Comparison of ENCODE assay signal across 13 mouse cellular contexts in genomic region chr17:29316891-29317290, GRCm38 (mm10). TPM values are rescaled to one million over a fixed set of nuclear protein-coding genes. Genes with fewer than 3 reads are reported as not detected.
DNase-seq lines count a peak whose midpoint lies in the region; ATAC-seq and TF ChIP-seq lines count a peak whose summit lies in the region.
"Had no signal": no experiment of that assay in that cellular context is flagged by ENCODE, and none has a peak within 500 bp of the region (broad histone marks: within the 10 kb centered on the region; RNA-seq: fewer than 3 reads in every experiment).

No protein-coding gene starts in this region.

- H3K9me3 ChIP-seq in heart, embryonic 11.5 days (replicated peaks; ENCODE audit: control insufficient read depth, low read length), result 0 out of 2 replicates have a peak, but pooled peaks cover 2% of the 10 kb centered on the region
- H3K9me3 ChIP-seq in limb, embryonic 10.5 days (replicated peaks), result 0 out of 2 replicates have a peak, but pooled peaks cover 3% of the 10 kb centered on the region

- no peak for ATAC-seq in heart, embryonic 11.5 days (replicated peaks; ENCODE audit: insufficient number of reproducible peaks, low FRiP score, low TSS enrichment)

- DNase-seq in heart, adult 2 months, result no peak
- peak; percentile 37 for DNase-seq in kidney, adult 2 months
- DNase-seq in kidney, postnatal 14 days, result no peak
- DNase-seq in 3T3-L1 (ENCODE audit: low read depth, low spot score), result peak; percentile 30
- DNase-seq in limb, embryonic 10.5 days (ENCODE audit: low spot score), result no peak
- DNase-seq in lung, postnatal 25 days (ENCODE audit: low spot score), result no peak
- DNase-seq: cerebellum, adult 18-20 months; kidney, postnatal 4 days; lung, embryonic 14.5 days; midbrain, embryonic 14.5 days; thymus, postnatal 36 days had no signal

- H3K4me2 ChIP-seq in heart, embryonic 11.5 days, result no peak overlapping the region
- H3K4me2 ChIP-seq: embryonic facial prominence, embryonic 12.5 days; lung, embryonic 14.5 days had no signal

- no peaks in the 10 kb centered on the region for H3K36me3 ChIP-seq in heart, adult 2 months (ENCODE audit: control insufficient read depth, insufficient read depth, low read length)
- no peaks in the 10 kb centered on the region for H3K36me3 ChIP-seq in heart, embryonic 11.5 days (ENCODE audit: control insufficient read depth, insufficient read depth, low read length)
- no peaks in the 10 kb centered on the region for H3K36me3 ChIP-seq in kidney, adult 2 months (ENCODE audit: control insufficient read depth, insufficient read depth, low read length)
- no peaks in the 10 kb centered on the region for H3K36me3 ChIP-seq in limb, embryonic 10.5 days
- H3K36me3 ChIP-seq: embryonic facial prominence, embryonic 12.5 days had no signal

- 25% methylated on average over 3 of the region's 3 CpGs for WGBS in heart, adult 2 months
- WGBS in heart, embryonic 11.5 days (ENCODE audit: insufficient replicate concordance), result 66% methylated on average over 3 of the region's 3 CpGs
- 75% methylated on average over 3 of the region's 3 CpGs for WGBS in kidney, adult 2 months
- WGBS in limb, embryonic 10.5 days, result 75% methylated on average over 3 of the region's 3 CpGs

- H3K27me3 ChIP-seq in heart, adult 2 months (ENCODE audit: control insufficient read depth, insufficient read depth, low read length), result no peaks in the 10 kb centered on the region
- H3K27me3 ChIP-seq in heart, embryonic 11.5 days (ENCODE audit: control insufficient read depth, insufficient read depth, low read length), result peaks cover 20% of the 10 kb centered on the region
- H3K27me3 ChIP-seq in kidney, adult 2 months (replicated peaks; ENCODE audit: control insufficient read depth, insufficient read depth, low read length), result no peaks in the 10 kb centered on the region
- H3K27me3 ChIP-seq in limb, embryonic 10.5 days (ENCODE audit: low read depth, poor library complexity, severe bottlenecking), result peaks cover 35% of the 10 kb centered on the region

- TF ChIP-seq CTCF in heart, adult 2 months (IDR thresholded peaks at IDR 0.05), result no peak
- TF ChIP-seq CTCF in kidney, adult 2 months (conservative IDR thresholded peaks at IDR 0.05; ENCODE audit: insufficient read depth, insufficient read length, low read depth, low read length), result no peak

- peaks cover 15% of the 10 kb centered on the region for H3K4me1 ChIP-seq in heart, adult 2 months (ENCODE audit: control insufficient read depth, insufficient read depth, low read length)
- peaks cover 6% of the 10 kb centered on the region for H3K4me1 ChIP-seq in heart, embryonic 11.5 days (ENCODE audit: control insufficient read depth, insufficient read depth, low read length)
- no peaks in the 10 kb centered on the region for H3K4me1 ChIP-seq in kidney, adult 2 months (ENCODE audit: control insufficient read depth, insufficient read depth, low read length)
- peaks cover 38% of the 10 kb centered on the region for H3K4me1 ChIP-seq in limb, embryonic 10.5 days

- no peak for TF ChIP-seq POLR2A in heart, adult 2 months (IDR thresholded peaks at IDR 0.05; ENCODE audit: insufficient read depth, low read depth, low read length)
- TF ChIP-seq POLR2A in kidney, adult 2 months (IDR thresholded peaks at IDR 0.05; ENCODE audit: low read depth, low read length), result no peak

- H3K4me3 ChIP-seq in heart, adult 2 months, result no peak overlapping the region
- no peak overlapping the region for H3K4me3 ChIP-seq in heart, embryonic 11.5 days (ENCODE audit: low read depth, low read length)
- no peak overlapping the region for H3K4me3 ChIP-seq in kidney, adult 2 months (ENCODE audit: insufficient read depth, low read depth, low read length)
- H3K4me3 ChIP-seq in limb, embryonic 10.5 days, result no peak overlapping the region
- H3K4me3 ChIP-seq: embryonic facial prominence, embryonic 12.5 days had no signal

- no peak for TF ChIP-seq EP300 in heart, adult 2 months (IDR thresholded peaks at IDR 0.05; ENCODE audit: insufficient read depth, low read depth, low read length)

- no peak overlapping the region for H3K9ac ChIP-seq in heart, adult 2 months (ENCODE audit: low read depth, low read length)
- H3K9ac ChIP-seq in heart, embryonic 11.5 days (ENCODE audit: low read depth, low read length), result no peak overlapping the region
- H3K9ac ChIP-seq: embryonic facial prominence, embryonic 12.5 days; lung, embryonic 14.5 days had no signal

- intact Hi-C loops in heart, adult 2 months (cut with DNase I), result loop anchor here (2.0 to 5.0 kb wide), 2 partner anchors 14 to 40 kb away; no protein-coding TSS in a partner anchor

- no peaks in the 10 kb centered on the region for H3K79me2 ChIP-seq in heart, adult 2 months (replicated peaks; ENCODE audit: control insufficient read depth, insufficient read depth, low read length)

- H3K27ac ChIP-seq in heart, adult 2 months, result peak overlapping the region; percentile 72
- no peak overlapping the region; the same call in 1 of the 2 replicates for H3K27ac ChIP-seq in heart, embryonic 11.5 days (ENCODE audit: low read depth, low read length)
- H3K27ac ChIP-seq in kidney, adult 2 months (ENCODE audit: insufficient read depth, low read depth, low read length), result peak overlapping the region; percentile 88
- peak overlapping the region; percentile 70 for H3K27ac ChIP-seq in limb, embryonic 10.5 days
- H3K27ac ChIP-seq: embryonic facial prominence, embryonic 12.5 days had no signal

RNA-seq across cellular contexts. Expression of gene Pi16, which starts 0.6 kb away (rescaled TPM):
- total RNA-seq in heart, adult 2 months (2021), result 10 to 100 TPM; 24.1 to 40.7 TPM
- polyA plus RNA-seq in heart, adult 2 months (2012; rRNA removed), result 63.1 and 73.5 TPM in 2 replicates
- 0.55 and 1.7 TPM in 2 replicates for polyA plus RNA-seq in heart, embryonic 11.5 days (2014; fragmentation: Nextera tagmentation; extraction: Ambion mirVana)
- 18.4 and 22.2 TPM in 2 replicates for polyA plus RNA-seq in kidney, adult 2 months (2012; rRNA removed)
- polyA plus RNA-seq in limb, embryonic 10.5 days (2016; fragmentation: Nextera tagmentation; extraction: Ambion mirVana), result 0.34 and 0.35 TPM in 2 replicates

RNA-seq across cellular contexts. Expression of gene Mtch1, which starts 30.8 kb away (rescaled TPM):
- total RNA-seq in heart, adult 2 months (2021), result 100 to 1,000 TPM; 186 to 203 TPM
- polyA plus RNA-seq in heart, adult 2 months (2012; rRNA removed), result 234 and 293 TPM in 2 replicates
- 266 and 306 TPM in 2 replicates for polyA plus RNA-seq in heart, embryonic 11.5 days (2014; fragmentation: Nextera tagmentation; extraction: Ambion mirVana)
- 375 and 393 TPM in 2 replicates for polyA plus RNA-seq in kidney, adult 2 months (2012; rRNA removed)
- polyA plus RNA-seq in limb, embryonic 10.5 days (2016; fragmentation: Nextera tagmentation; extraction: Ambion mirVana), result 234 and 286 TPM in 2 replicates

RNA-seq across cellular contexts. Expression of gene Fgd2, which starts 43.8 kb away (rescaled TPM):
- 1 to 10 TPM; 1.9 to 2.4 TPM for total RNA-seq in heart, adult 2 months (2021)
- polyA plus RNA-seq in heart, adult 2 months (2012; rRNA removed), result 5.9 and 9.2 TPM in 2 replicates
- polyA plus RNA-seq in heart, embryonic 11.5 days (2014; fragmentation: Nextera tagmentation; extraction: Ambion mirVana), result 1.2 and 2.3 TPM in 2 replicates
- 10.1 and 11.4 TPM in 2 replicates for polyA plus RNA-seq in kidney, adult 2 months (2012; rRNA removed)
- 6.4 and 6.7 TPM in 2 replicates for polyA plus RNA-seq in limb, embryonic 10.5 days (2016; fragmentation: Nextera tagmentation; extraction: Ambion mirVana)

RNA-seq across cellular contexts. Expression of gene BC004004, which starts 48.3 kb away (rescaled TPM):
- total RNA-seq in heart, adult 2 months (2021), result 100 to 1,000 TPM; 264 to 318 TPM
- polyA plus RNA-seq in heart, adult 2 months (2012; rRNA removed), result 184 and 264 TPM in 2 replicates
- 90.6 and 94.9 TPM in 2 replicates for polyA plus RNA-seq in heart, embryonic 11.5 days (2014; fragmentation: Nextera tagmentation; extraction: Ambion mirVana)
- polyA plus RNA-seq in kidney, adult 2 months (2012; rRNA removed), result 219 and 228 TPM in 2 replicates
- polyA plus RNA-seq in limb, embryonic 10.5 days (2016; fragmentation: Nextera tagmentation; extraction: Ambion mirVana), result 47.9 and 52.9 TPM in 2 replicates

RNA-seq across cellular contexts. Expression of gene Ppil1, which starts 52.9 kb away (rescaled TPM):
- 10 to 100 TPM; 28.4 to 31.1 TPM for total RNA-seq in heart, adult 2 months (2021)
- polyA plus RNA-seq in heart, adult 2 months (2012; rRNA removed), result 33.2 and 41.7 TPM in 2 replicates
- polyA plus RNA-seq in heart, embryonic 11.5 days (2014; fragmentation: Nextera tagmentation; extraction: Ambion mirVana), result 117 and 135 TPM in 2 replicates
- 21.5 and 23.5 TPM in 2 replicates for polyA plus RNA-seq in kidney, adult 2 months (2012; rRNA removed)
- polyA plus RNA-seq in limb, embryonic 10.5 days (2016; fragmentation: Nextera tagmentation; extraction: Ambion mirVana), result 239 and 250 TPM in 2 replicates

Comparison
In these comparisons a context has a peak if more than half of its experiments do, and no peak if none do; other contexts are left out.
1. DNase-seq: peak in kidney, adult 2 months (single experiment) and 3T3-L1 (single experiment); none in heart, adult 2 months (0 of 2), kidney, postnatal 14 days (single experiment), limb, embryonic 10.5 days (single experiment) and lung, postnatal 25 days (single experiment).